Mouse (Mus musculus): Measurements from ENCODE around the gene Gm17190. TPM values are rescaled to one million over a fixed set of nuclear protein-coding genes. Genes with fewer than 3 reads are reported as not detected.
"Not testable (repeated sequence)": the region's sequence is repeated elsewhere in the genome, so short reads cannot be mapped to it uniquely, and the experiment has no call there.

The Gm17190 gene
- polyA plus RNA-seq (2014; fragmentation: Nextera tagmentation; extraction: Ambion mirVana), result not detected in 2 replicates

DNA sequence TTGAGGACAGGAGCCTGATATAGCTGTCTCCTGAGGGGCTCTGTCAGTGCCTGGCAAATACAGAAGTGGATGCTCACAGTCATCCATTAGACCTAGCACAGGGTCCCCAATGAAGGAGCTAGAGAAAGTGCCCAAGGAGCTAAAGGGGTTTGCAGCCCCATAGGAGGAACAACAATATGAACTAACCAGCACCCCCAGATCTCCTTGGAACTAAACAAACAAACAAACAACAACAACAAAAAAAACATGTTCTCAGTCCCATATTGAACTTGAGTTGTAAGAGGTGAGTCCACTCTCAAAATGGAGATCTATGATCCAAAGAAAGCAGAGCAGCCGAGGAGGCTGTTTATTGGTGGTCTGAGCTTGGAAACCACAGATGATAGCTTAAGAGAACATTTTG, at the start of gene Gm17190:
Gm17190 (plus strand) TSS at position 301 of the 400 bp plus-strand sequence.
- WGBS, result 86% methylated on average over 1 of the region's 1 CpGs
- not testable (repeated sequence) for H3K4me3 ChIP-seq (ENCODE audit: low read depth, low read length); ATAC-seq (ENCODE audit: insufficient number of reproducible peaks, insufficient read depth, low FRiP score, low read depth)

DNA sequence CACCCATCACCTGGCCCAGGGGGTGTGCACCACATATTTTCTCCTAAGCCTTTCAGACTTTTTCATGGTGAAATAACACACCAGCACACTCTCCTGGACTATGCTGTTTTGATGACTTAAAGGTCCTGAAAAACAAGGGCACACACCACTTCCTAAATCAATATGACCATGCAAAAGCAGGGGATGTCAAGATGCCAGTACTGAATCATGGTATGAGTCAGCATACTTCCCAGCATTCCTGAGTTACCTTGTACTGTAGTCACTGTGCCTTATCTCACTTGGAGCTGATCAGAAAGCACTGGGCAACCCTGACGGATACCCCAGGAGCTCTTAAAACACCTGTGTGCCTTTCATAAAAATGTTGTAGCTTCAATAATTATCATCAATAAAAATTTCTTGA, 42.3 kb upstream of the Gm17190 start:
- no peaks in the 10 kb centered on the region for H3K4me1 ChIP-seq (ENCODE audit: control insufficient read depth, insufficient read depth, low read length)
- no peaks in the 10 kb centered on the region for H3K27me3 ChIP-seq (ENCODE audit: control insufficient read depth, insufficient read depth, low read length)
- no peak overlapping the region for H3K9ac ChIP-seq (replicated peaks; ENCODE audit: low read depth, low read length)
- no peak overlapping the region for H3K4me2 ChIP-seq (replicated peaks; ENCODE audit: low read depth, low read length)
- WGBS, result 71% methylated on average over 1 of the region's 1 CpGs
- no peak overlapping the region for H3K27ac ChIP-seq (ENCODE audit: low read length)
- no peaks in the 10 kb centered on the region for H3K9me3 ChIP-seq (ENCODE audit: control insufficient read depth, low read depth, low read length)
- H3K4me3 ChIP-seq (ENCODE audit: low read depth, low read length), result no peak overlapping the region
- ATAC-seq (ENCODE audit: insufficient number of reproducible peaks, insufficient read depth, low FRiP score, low read depth), result no peak
- no peaks in the 10 kb centered on the region for H3K36me3 ChIP-seq (ENCODE audit: control insufficient read depth, insufficient read depth, low read length)

More for the DNA sequence above, at the start of gene Gm17190:
- not testable (repeated sequence) for H3K27ac ChIP-seq (ENCODE audit: low read length); H3K4me2 ChIP-seq (replicated peaks; ENCODE audit: low read depth, low read length); H3K27me3 ChIP-seq (ENCODE audit: control insufficient read depth, insufficient read depth, low read length); H3K9me3 ChIP-seq (ENCODE audit: control insufficient read depth, low read depth, low read length); H3K9ac ChIP-seq (replicated peaks; ENCODE audit: low read depth, low read length); H3K36me3 ChIP-seq (ENCODE audit: control insufficient read depth, insufficient read depth, low read length); H3K4me1 ChIP-seq (ENCODE audit: control insufficient read depth, insufficient read depth, low read length)

DNA sequence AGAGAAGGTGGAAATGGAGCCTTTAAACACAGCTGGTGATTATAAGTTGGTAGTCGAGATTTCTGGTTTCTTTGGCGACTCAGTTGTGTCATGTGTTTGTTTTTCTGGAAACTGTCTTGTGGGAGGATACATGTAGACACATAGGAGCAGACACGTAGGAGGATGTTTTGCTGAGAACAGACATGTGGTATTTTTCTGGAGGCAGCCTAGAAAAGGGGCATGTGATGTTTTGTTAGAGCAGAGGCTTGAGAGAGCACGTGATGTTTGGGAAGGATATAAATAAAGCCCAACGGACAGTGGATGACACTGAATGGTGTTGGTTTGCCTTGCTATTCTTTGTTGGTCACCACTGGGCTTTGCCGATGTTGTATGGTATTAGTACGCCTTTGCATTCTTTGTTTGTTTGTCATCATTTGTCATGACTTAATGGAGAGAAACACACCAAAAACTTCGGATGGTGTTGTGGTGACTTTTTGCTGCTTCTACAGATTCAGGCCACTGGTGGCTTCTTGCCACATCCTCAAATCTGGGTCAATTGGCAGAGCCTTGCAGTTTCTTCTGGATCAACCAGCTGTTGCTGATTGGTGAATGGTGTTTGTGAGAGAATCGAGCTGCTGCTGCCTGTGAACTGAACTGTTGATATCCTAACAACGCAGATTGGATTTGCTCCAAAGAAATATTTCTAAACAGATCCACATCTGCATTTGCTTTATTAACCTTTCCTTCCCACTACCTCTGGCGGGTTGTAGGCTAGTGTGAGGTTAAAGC, 41.4 kb upstream of the Gm17190 start:
- no peaks in the 10 kb centered on the region for H3K9me3 ChIP-seq (ENCODE audit: control insufficient read depth, low read depth, low read length)
- no peak overlapping the region for H3K27ac ChIP-seq (ENCODE audit: low read length)
- no peak overlapping the region for H3K4me3 ChIP-seq (ENCODE audit: low read depth, low read length)

DNA sequence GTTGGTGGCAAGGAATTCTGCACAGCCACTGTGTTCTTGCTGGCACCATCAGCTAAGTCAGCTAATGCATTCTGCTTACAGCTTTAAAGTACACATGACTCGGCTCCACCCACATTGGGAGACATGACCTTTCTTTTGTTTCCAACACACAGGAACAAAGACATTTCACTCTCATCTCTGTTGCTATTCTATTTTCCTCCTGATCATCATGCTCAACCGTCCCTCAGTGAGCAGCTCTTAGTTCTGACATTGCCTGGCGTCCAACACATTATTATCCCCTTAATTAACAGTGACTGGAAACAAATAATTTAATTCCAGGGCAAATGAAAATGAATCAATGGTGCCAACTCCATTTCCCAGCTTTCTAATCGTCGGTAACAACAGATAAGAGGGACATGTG, 36.5 kb upstream of the Gm17190 start:
- Histone ChIP-seq H3K27ac (ENCODE audit: low read length) (no peak overlapping the region), H3K4me1 (ENCODE audit: control insufficient read depth, insufficient read depth, low read length) (no peaks in the 10 kb centered on the region), H3K9ac (replicated peaks; ENCODE audit: low read depth, low read length) (no peak overlapping the region), H3K27me3 (ENCODE audit: control insufficient read depth, insufficient read depth, low read length) (no peaks in the 10 kb centered on the region), H3K4me3 (ENCODE audit: low read depth, low read length) (no peak overlapping the region), H3K36me3 (ENCODE audit: control insufficient read depth, insufficient read depth, low read length) (no peaks in the 10 kb centered on the region), H3K4me2 (replicated peaks; ENCODE audit: low read depth, low read length) (no peak overlapping the region), H3K9me3 (ENCODE audit: control insufficient read depth, low read depth, low read length) (no peaks in the 10 kb centered on the region)
- WGBS, result 62% methylated on average over 5 of the region's 5 CpGs
- no peak for ATAC-seq (ENCODE audit: insufficient number of reproducible peaks, insufficient read depth, low FRiP score, low read depth)

More for the DNA sequence above, 41.4 kb upstream of the Gm17190 start:
- no peak overlapping the region for H3K9ac ChIP-seq (replicated peaks; ENCODE audit: low read depth, low read length)
- no peak for ATAC-seq (ENCODE audit: insufficient number of reproducible peaks, insufficient read depth, low FRiP score, low read depth)
- WGBS, result 70% methylated on average over 11 of the region's 11 CpGs
- no peaks in the 10 kb centered on the region for H3K36me3 ChIP-seq (ENCODE audit: control insufficient read depth, insufficient read depth, low read length)
- H3K27me3 ChIP-seq (ENCODE audit: control insufficient read depth, insufficient read depth, low read length), result no peaks in the 10 kb centered on the region
- no peaks in the 10 kb centered on the region for H3K4me1 ChIP-seq (ENCODE audit: control insufficient read depth, insufficient read depth, low read length)
- no peak overlapping the region for H3K4me2 ChIP-seq (replicated peaks; ENCODE audit: low read depth, low read length)

DNA sequence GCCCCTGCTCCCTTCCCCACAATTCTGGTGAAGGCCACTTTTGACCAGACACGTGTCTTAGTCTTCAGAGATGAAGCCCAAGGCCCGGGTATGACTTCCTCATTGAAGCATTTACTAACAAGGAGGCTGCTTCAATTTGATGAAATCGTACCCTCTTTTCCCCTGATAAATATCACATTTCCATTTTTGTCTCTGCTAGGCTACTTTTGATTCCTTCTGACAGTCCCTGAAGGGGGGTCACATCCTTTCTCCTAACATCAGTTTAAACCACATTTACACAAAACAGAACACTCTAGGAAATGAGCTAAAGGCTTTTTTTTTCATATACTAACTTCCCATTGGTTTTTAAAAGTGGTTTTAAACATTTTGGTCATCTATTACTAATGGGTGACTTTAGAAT, 29.1 kb upstream of the Gm17190 start:
- no peaks in the 10 kb centered on the region for H3K36me3 ChIP-seq (ENCODE audit: control insufficient read depth, insufficient read depth, low read length)
- ATAC-seq (ENCODE audit: insufficient number of reproducible peaks, insufficient read depth, low FRiP score, low read depth), result no peak
- no peaks in the 10 kb centered on the region for H3K27me3 ChIP-seq (ENCODE audit: control insufficient read depth, insufficient read depth, low read length)
- H3K4me2 ChIP-seq (replicated peaks; ENCODE audit: low read depth, low read length), result no peak overlapping the region
- WGBS, result 74% methylated on average over 3 of the region's 3 CpGs
- H3K27ac ChIP-seq (ENCODE audit: low read length), result no peak overlapping the region
- no peak overlapping the region for H3K4me3 ChIP-seq (ENCODE audit: low read depth, low read length)
- no peak overlapping the region for H3K9ac ChIP-seq (replicated peaks; ENCODE audit: low read depth, low read length)
- no peaks in the 10 kb centered on the region for H3K4me1 ChIP-seq (ENCODE audit: control insufficient read depth, insufficient read depth, low read length)
- H3K9me3 ChIP-seq (ENCODE audit: control insufficient read depth, low read depth, low read length), result no peaks in the 10 kb centered on the region

DNA sequence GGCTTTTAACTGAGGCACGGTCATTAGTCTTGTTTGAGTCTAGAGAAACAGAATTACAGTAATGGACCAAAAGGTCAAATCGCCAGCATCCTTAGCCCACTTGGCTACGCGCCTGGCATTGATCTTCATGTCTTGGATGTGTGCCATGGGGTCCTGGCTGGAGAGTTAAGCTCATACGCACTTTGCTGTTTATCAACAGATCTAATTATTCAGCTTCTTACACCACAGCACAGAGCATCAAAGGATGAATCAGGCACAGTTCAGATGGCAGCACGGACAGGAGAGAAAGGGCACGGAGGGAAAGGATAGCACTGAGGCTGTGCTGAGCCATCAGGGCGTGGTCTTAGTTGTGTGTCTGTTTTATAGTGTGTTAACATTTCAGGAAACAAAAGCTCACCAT, 8.3 kb upstream of the Gm17190 start:
- H3K9ac ChIP-seq (replicated peaks; ENCODE audit: low read depth, low read length), result no peak overlapping the region
- ATAC-seq (ENCODE audit: insufficient number of reproducible peaks, insufficient read depth, low FRiP score, low read depth), result no peak
- H3K27me3 ChIP-seq (ENCODE audit: control insufficient read depth, insufficient read depth, low read length), result no peaks in the 10 kb centered on the region
- no peaks in the 10 kb centered on the region for H3K9me3 ChIP-seq (ENCODE audit: control insufficient read depth, low read depth, low read length)
- no peaks in the 10 kb centered on the region for H3K4me1 ChIP-seq (ENCODE audit: control insufficient read depth, insufficient read depth, low read length)
- H3K36me3 ChIP-seq (ENCODE audit: control insufficient read depth, insufficient read depth, low read length), result no peaks in the 10 kb centered on the region
- WGBS, result 46% methylated on average over 8 of the region's 8 CpGs
- H3K4me3 ChIP-seq (ENCODE audit: low read depth, low read length), result no peak overlapping the region
- H3K27ac ChIP-seq (ENCODE audit: low read length), result no peak overlapping the region
- H3K4me2 ChIP-seq (replicated peaks; ENCODE audit: low read depth, low read length), result no peak overlapping the region

DNA sequence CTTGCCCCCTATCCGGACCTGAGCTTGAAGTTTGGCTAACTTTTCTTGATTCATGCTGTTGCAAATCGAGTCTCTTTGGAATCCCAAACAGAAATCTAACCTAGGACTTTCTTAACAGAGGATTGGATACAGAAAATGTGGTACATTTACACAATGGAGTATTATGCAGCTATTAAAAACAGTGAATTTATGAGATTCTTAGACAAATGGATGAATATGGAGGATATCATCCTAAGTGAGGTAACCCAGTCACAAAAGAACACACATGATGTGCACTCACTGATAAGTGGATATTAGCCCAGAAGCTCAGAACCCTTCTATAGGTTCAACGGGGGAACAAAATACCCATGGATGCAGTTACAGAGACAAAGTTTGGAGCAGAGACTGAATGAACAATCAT, 578 bp upstream of the Gm17190 start, which contains the start of gene Gm20075:
Gm20075 (minus strand) TSS at position 101 of the 400 bp plus-strand sequence.
- ATAC-seq (ENCODE audit: insufficient number of reproducible peaks, insufficient read depth, low FRiP score, low read depth); H3K4me3 ChIP-seq (ENCODE audit: low read depth, low read length); H3K9me3 ChIP-seq (ENCODE audit: control insufficient read depth, low read depth, low read length); H3K4me1 ChIP-seq (ENCODE audit: control insufficient read depth, insufficient read depth, low read length); H3K27me3 ChIP-seq (ENCODE audit: control insufficient read depth, insufficient read depth, low read length); H3K27ac ChIP-seq (ENCODE audit: low read length); H3K36me3 ChIP-seq (ENCODE audit: control insufficient read depth, insufficient read depth, low read length); H3K4me2 ChIP-seq (replicated peaks; ENCODE audit: low read depth, low read length); H3K9ac ChIP-seq (replicated peaks; ENCODE audit: low read depth, low read length): not testable (repeated sequence)
- 80% methylated on average over 3 of the region's 3 CpGs for WGBS

DNA sequence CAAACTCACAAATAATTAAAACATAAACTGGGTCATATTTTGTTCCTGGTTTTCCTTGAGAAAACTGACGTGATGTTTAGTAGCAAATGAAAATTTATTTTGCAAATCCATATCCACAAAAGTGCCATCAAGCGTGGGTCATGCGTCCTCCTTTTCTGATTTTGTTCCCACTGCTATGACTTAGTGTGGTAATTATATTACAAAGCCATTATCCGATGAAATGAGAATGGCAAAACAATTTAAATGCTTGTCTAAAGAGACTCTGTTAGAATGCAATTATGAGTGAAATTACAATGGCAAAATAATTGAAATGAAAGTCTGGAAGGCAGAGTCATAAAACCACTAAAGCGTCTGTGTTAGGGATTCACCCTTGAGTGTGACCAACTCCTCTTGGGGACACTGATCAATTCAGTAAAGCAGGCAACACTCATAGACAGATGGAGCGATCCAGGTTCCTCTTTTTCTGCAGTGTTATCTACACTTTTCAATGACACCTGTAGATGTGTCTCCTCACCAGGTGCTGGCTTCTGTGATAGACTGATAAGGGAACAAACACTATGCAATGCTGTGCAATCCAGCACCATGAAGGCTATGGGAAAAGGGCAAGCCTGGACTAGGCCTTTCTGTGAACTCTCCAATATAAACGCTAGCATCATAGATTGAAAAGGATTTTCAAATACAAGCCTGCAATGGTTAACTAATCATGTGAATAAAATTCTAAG, 3.9 kb downstream of the Gm17190 start:
- H3K27me3 ChIP-seq (ENCODE audit: control insufficient read depth, insufficient read depth, low read length), result no peaks in the 10 kb centered on the region
- H3K4me2 ChIP-seq (replicated peaks; ENCODE audit: low read depth, low read length), result no peak overlapping the region
- no peaks in the 10 kb centered on the region for H3K36me3 ChIP-seq (ENCODE audit: control insufficient read depth, insufficient read depth, low read length)
- WGBS, result 77% methylated on average over 7 of the region's 7 CpGs
- no peak for ATAC-seq (ENCODE audit: insufficient number of reproducible peaks, insufficient read depth, low FRiP score, low read depth)
- H3K9ac ChIP-seq (replicated peaks; ENCODE audit: low read depth, low read length), result no peak overlapping the region
- H3K4me3 ChIP-seq (ENCODE audit: low read depth, low read length), result no peak overlapping the region
- H3K27ac ChIP-seq (ENCODE audit: low read length), result no peak overlapping the region
- H3K9me3 ChIP-seq (ENCODE audit: control insufficient read depth, low read depth, low read length), result no peaks in the 10 kb centered on the region
- H3K4me1 ChIP-seq (ENCODE audit: control insufficient read depth, insufficient read depth, low read length), result no peaks in the 10 kb centered on the region

Measured in stomach, embryonic 14.5 days (tissue).